Mouse (Mus musculus) thymus, postnatal 36 days (tissue): ENCODE data around the gene Pex14.
A peak's percentile ranks its signal among the peaks of the same experiment; 100 is the strongest.
"Not testable (repeated sequence)": the region's sequence is repeated elsewhere in the genome, so short reads cannot be mapped to it uniquely, and the experiment has no call there.

Experiments used
- DNase-seq, 2 experiments: peaks; one replicate each; pipeline ENCODE4 v3.0.0; 2022; ENCODE audit warnings: mixed read lengths in 2 of 2

Gene Pex14

GRCm38 (mm10) chr4:149099369-149100017 is at the start of gene Pex14:
Gene Pex14 (minus strand): TSS chr4:149099876.
- peak; percentile 88 to 90 for DNase-seq

GRCm38 (mm10) chr4:149149196-149149595 is 49.5 kb upstream of the Pex14 start:
- no peak for DNase-seq

- no peak for DNase-seq
Observed at GRCm38 (mm10) chr4:149148084-149148483, 48.4 kb upstream of the Pex14 start.

- no peak for DNase-seq
Observed at GRCm38 (mm10) chr4:149147528-149147927, 47.9 kb upstream of the Pex14 start.

- DNase-seq, result no peak
Observed at GRCm38 (mm10) chr4:149145151-149145550, 45.5 kb upstream of the Pex14 start.

GRCm38 (mm10) chr4:149144459-149144858 is 44.8 kb upstream of the Pex14 start:
- peak; percentile 71 to 73 for DNase-seq

GRCm38 (mm10) chr4:149143594-149143993 is 43.9 kb upstream of the Pex14 start:
- no peak for DNase-seq

- DNase-seq, result no peak
Observed at GRCm38 (mm10) chr4:149138515-149138914, 38.8 kb upstream of the Pex14 start.

GRCm38 (mm10) chr4:149136982-149137770 is 37.5 kb upstream of the Pex14 start, which contains the start of gene Cenps:
Gene Cenps (minus strand): TSS chr4:149137629.
- DNase-seq, result peak; percentile 87 to 89

- DNase-seq, result no peak
Observed at GRCm38 (mm10) chr4:149136116-149136850, 36.6 kb upstream of the Pex14 start.

GRCm38 (mm10) chr4:149133395-149133794 is 33.7 kb upstream of the Pex14 start:
- no peak for DNase-seq

GRCm38 (mm10) chr4:149131789-149132565 is 32.3 kb upstream of the Pex14 start:
- DNase-seq, result no peak

GRCm38 (mm10) chr4:149131021-149131752 is 31.5 kb upstream of the Pex14 start:
- DNase-seq, result no peak

- no peak for DNase-seq
Observed at GRCm38 (mm10) chr4:149128467-149128866, 28.8 kb upstream of the Pex14 start.

- no peak for DNase-seq
Observed at GRCm38 (mm10) chr4:149126663-149127062, 27.0 kb upstream of the Pex14 start, which contains the start of gene Cort. Gene Cort (minus strand): TSS chr4:149126763.

GRCm38 (mm10) chr4:149126115-149126509 is 26.4 kb upstream of the Pex14 start:
- no peak for DNase-seq

GRCm38 (mm10) chr4:149125341-149126114 is 25.9 kb upstream of the Pex14 start:
- DNase-seq, result no peak

GRCm38 (mm10) chr4:149123432-149123831 is 23.8 kb upstream of the Pex14 start:
- no peak for DNase-seq

GRCm38 (mm10) chr4:149119978-149120562 is 20.4 kb upstream of the Pex14 start:
- not testable (repeated sequence) for DNase-seq

GRCm38 (mm10) chr4:149103875-149104561 is 4.3 kb upstream of the Pex14 start, which contains the start of gene Dffa:
Gene Dffa (plus strand): TSS chr4:149104146.
- peak; percentile 92 for DNase-seq
